21 mouse cellular contexts compared by ENCODE assay signal in genomic region chr13:9921150-9921549, GRCm38 (mm10).
DNase-seq lines count a peak whose midpoint lies in the region; ATAC-seq and TF ChIP-seq lines count a peak whose summit lies in the region.
"Had no signal": no experiment of that assay in that cellular context is flagged by ENCODE, and none has a peak within 500 bp of the region (broad histone marks: within the 10 kb centered on the region; RNA-seq: fewer than 3 reads in every experiment).

No protein-coding gene starts in this region.

- no peak overlapping the region for H3K9ac ChIP-seq in embryonic facial prominence, embryonic 12.5 days
- no peak overlapping the region for H3K9ac ChIP-seq in liver, embryonic 13.5 days
- H3K9ac ChIP-seq: forebrain, embryonic 13.5 days; hindbrain, embryonic 12.5 days had no signal

- no peaks in the 10 kb centered on the region for H3K4me1 ChIP-seq in embryonic facial prominence, embryonic 12.5 days
- H3K4me1 ChIP-seq in embryonic facial prominence, embryonic 10.5 days: no peaks in the 10 kb centered on the region
- no peaks in the 10 kb centered on the region for H3K4me1 ChIP-seq in liver, embryonic 13.5 days (replicated peaks)
- H3K4me1 ChIP-seq: forebrain, embryonic 10.5 days; forebrain, embryonic 13.5 days; hindbrain, embryonic 12.5 days had no signal

- WGBS in embryonic facial prominence, embryonic 12.5 days: 82% methylated on average over 1 of the region's 1 CpGs
- 83% methylated on average over 1 of the region's 1 CpGs for WGBS in embryonic facial prominence, embryonic 10.5 days
- WGBS in liver, embryonic 13.5 days (ENCODE audit: insufficient replicate concordance): 35% methylated on average over 1 of the region's 1 CpGs

- H3K4me3 ChIP-seq in embryonic facial prominence, embryonic 12.5 days: no peak overlapping the region
- no peak overlapping the region for H3K4me3 ChIP-seq in embryonic facial prominence, embryonic 10.5 days
- no peak overlapping the region for H3K4me3 ChIP-seq in liver, embryonic 13.5 days (replicated peaks)
- H3K4me3 ChIP-seq: forebrain, embryonic 10.5 days; forebrain, embryonic 13.5 days; hindbrain, embryonic 12.5 days had no signal

- no peak overlapping the region for H3K4me2 ChIP-seq in embryonic facial prominence, embryonic 12.5 days (replicated peaks)
- no peak overlapping the region for H3K4me2 ChIP-seq in liver, embryonic 13.5 days
- H3K4me2 ChIP-seq: forebrain, embryonic 13.5 days; heart, embryonic 11.5 days; hindbrain, embryonic 12.5 days had no signal

- DNase-seq in embryonic facial prominence, embryonic 10.5 days (ENCODE audit: low spot score): no peak
- no peak for DNase-seq in liver, embryonic 13.5 days
- no peak for DNase-seq in liver
- DNase-seq in Patski (ENCODE audit: low read depth, low spot score): no peak
- DNase-seq: adrenal gland, postnatal 10 days; adrenal gland, postnatal 36 days; cerebellum, adult 18-20 months; cerebellum, adult 9-11 months; cerebellum, postnatal 25 days; gastrocnemius, postnatal 10 days; gastrocnemius, postnatal 36 days; heart, adult 11 months had no signal

- H3K9me3 ChIP-seq in embryonic facial prominence, embryonic 12.5 days: no peaks in the 10 kb centered on the region
- H3K9me3 ChIP-seq in embryonic facial prominence, embryonic 10.5 days: no peaks in the 10 kb centered on the region
- H3K9me3 ChIP-seq in liver, embryonic 13.5 days (replicated peaks): no peaks in the 10 kb centered on the region
- H3K9me3 ChIP-seq: forebrain, embryonic 10.5 days; forebrain, embryonic 13.5 days; hindbrain, embryonic 12.5 days had no signal

- H3K27me3 ChIP-seq in embryonic facial prominence, embryonic 12.5 days: no peaks in the 10 kb centered on the region
- H3K27me3 ChIP-seq in embryonic facial prominence, embryonic 10.5 days (replicated peaks; ENCODE audit: low read depth, poor library complexity, severe bottlenecking): no peaks in the 10 kb centered on the region
- no peaks in the 10 kb centered on the region for H3K27me3 ChIP-seq in liver, embryonic 13.5 days
- no peaks in the 10 kb centered on the region for H3K27me3 ChIP-seq in Patski
- H3K27me3 ChIP-seq: forebrain, embryonic 13.5 days; hindbrain, embryonic 12.5 days had no signal

- no peaks in the 10 kb centered on the region for H3K36me3 ChIP-seq in embryonic facial prominence, embryonic 12.5 days
- H3K36me3 ChIP-seq in embryonic facial prominence, embryonic 10.5 days (replicated peaks): no peaks in the 10 kb centered on the region
- no peaks in the 10 kb centered on the region for H3K36me3 ChIP-seq in liver, embryonic 13.5 days
- H3K36me3 ChIP-seq: forebrain, embryonic 10.5 days; hindbrain, embryonic 12.5 days had no signal

- H3K27ac ChIP-seq in embryonic facial prominence, embryonic 12.5 days: no peak overlapping the region
- no peak overlapping the region for H3K27ac ChIP-seq in embryonic facial prominence, embryonic 10.5 days (replicated peaks)
- H3K27ac ChIP-seq in liver, embryonic 13.5 days: no peak overlapping the region
- H3K27ac ChIP-seq: forebrain, embryonic 10.5 days; forebrain, embryonic 13.5 days; hindbrain, embryonic 12.5 days; hindbrain, postnatal 0 days had no signal

- POLR2A ChIA-PET in Patski (lab: Charles Lee): no interaction called here

- CTCF ChIA-PET in Patski (lab: Charles Lee): no interaction called here

- in situ Hi-C loops in Patski (cut with MboI; ENCODE audit: low pct_unique_long_range_greater_than_20kb): no loop called here

- ATAC-seq in embryonic facial prominence, embryonic 12.5 days (ENCODE audit: insufficient number of reproducible peaks, insufficient read depth, low FRiP score, low TSS enrichment): 0 out of 2 replicates have a peak, but pooled peaks have one; percentile 52
- 0 out of 2 replicates have a peak, but pooled peaks have one; percentile 18 for ATAC-seq in liver, embryonic 13.5 days (ENCODE audit: low read depth)
- peak; percentile 29 for ATAC-seq in Patski
- ATAC-seq in granulocyte monocyte progenitor cell, adult 5-6 weeks (replicated peaks; ENCODE audit: poor library complexity, severe bottlenecking): no peak
- ATAC-seq: forebrain, embryonic 13.5 days; forebrain, embryonic 16.5 days; hindbrain, postnatal 0 days; inflammation-experienced regulatory T-cells, adult 6 months had no signal

- TF ChIP-seq CTCF in Patski (IDR thresholded peaks at IDR 0.05): no peak
